Mouse (Mus musculus): Measurements from ENCODE around the gene Taok2.
"Not testable (repeated sequence)": the region's sequence is repeated elsewhere in the genome, so short reads cannot be mapped to it uniquely, and the experiment has no call there.

The Taok2 gene

GRCm38 (mm10) chr7:126884286-126885164 lies at the start of gene Taok2:
Gene Taok2, minus strand, starts transcription at chr7:126884703.
- DNase-seq = peak; percentile 99

GRCm38 (mm10) chr7:126932652-126933051 lies 48.1 kb upstream of the Taok2 start:
- DNase-seq = peak; percentile 5

GRCm38 (mm10) chr7:126929046-126929445 lies 44.5 kb upstream of the Taok2 start:
- DNase-seq = no peak

GRCm38 (mm10) chr7:126928384-126929037 lies 44.0 kb upstream of the Taok2 start, which contains the start of gene Kctd13:
Gene Kctd13, plus strand, starts transcription at chr7:126928879.
- peak; percentile 88 for DNase-seq

- no peak for DNase-seq
These were observed 41.8 kb upstream of the Taok2 start for GRCm38 (mm10) chr7:126926299-126926698.

GRCm38 (mm10) chr7:126923999-126924398 lies 39.5 kb upstream of the Taok2 start:
- DNase-seq = no peak

- no peak for DNase-seq
These were observed 38.1 kb upstream of the Taok2 start, which contains the start of gene Tmem219 for GRCm38 (mm10) chr7:126922624-126923060. Gene Tmem219, minus strand, starts transcription at chr7:126922917.

- DNase-seq = no peak
These were observed 37.1 kb upstream of the Taok2 start for GRCm38 (mm10) chr7:126921563-126921962.

- no peak for DNase-seq
These were observed 35.5 kb upstream of the Taok2 start for GRCm38 (mm10) chr7:126919973-126920372.

GRCm38 (mm10) chr7:126918356-126918755 lies 33.9 kb upstream of the Taok2 start:
- DNase-seq = not testable (repeated sequence)

GRCm38 (mm10) chr7:126914844-126915243 lies 30.3 kb upstream of the Taok2 start:
- DNase-seq = no peak

- no peak for DNase-seq
These were observed 21.1 kb upstream of the Taok2 start for GRCm38 (mm10) chr7:126905590-126905989.

- not testable (repeated sequence) for DNase-seq
These were observed 15.3 kb upstream of the Taok2 start for GRCm38 (mm10) chr7:126899781-126900180.

GRCm38 (mm10) chr7:126898102-126898990 lies 13.8 kb upstream of the Taok2 start:
- DNase-seq = peak; percentile 95

GRCm38 (mm10) chr7:126897390-126898101 lies 13.0 kb upstream of the Taok2 start:
- DNase-seq = no peak

GRCm38 (mm10) chr7:126896912-126897311 lies 12.4 kb upstream of the Taok2 start:
- peak; percentile 38 for DNase-seq

- no peak for DNase-seq
These were observed 4.3 kb upstream of the Taok2 start for GRCm38 (mm10) chr7:126888852-126889251.

GRCm38 (mm10) chr7:126887281-126887680 lies 2.8 kb upstream of the Taok2 start:
- DNase-seq = no peak

GRCm38 (mm10) chr7:126883731-126884181 lies 747 bp downstream of the Taok2 start:
- peak; percentile 59 for DNase-seq

- no peak for DNase-seq
These were observed 3.5 kb downstream of the Taok2 start for GRCm38 (mm10) chr7:126881040-126881439.

GRCm38 (mm10) chr7:126877239-126877638 lies 7.3 kb downstream of the Taok2 start:
- DNase-seq = no peak

GRCm38 (mm10) chr7:126870520-126870891 lies 14.0 kb downstream of the Taok2 start:
- DNase-seq = no peak

Data from cerebellum, adult 9-10 months (tissue).